Mouse (Mus musculus) gastrocnemius, postnatal 36 days (tissue): ENCODE results near the gene Tysnd1. TPM values are rescaled to one million over a fixed set of nuclear protein-coding genes. Genes with fewer than 3 reads are reported as not detected.

ENCODE experiments used
- DNase-seq, 2 experiments: peaks; one replicate each; pipeline ENCODE4 v3.0.0; 2022
- intact Hi-C: fragments of 180-260 bp; cut with DNase I; formaldehyde crosslinking; loops from one replicate; pipeline ENCODE4 v1.15.1; 2025
- total RNA-seq, 2 experiments: library from RNA; stranded (reverse); gene quantifications; 2 replicates each; pipeline ENCODE4 v1.2.3; 2021

Tysnd1 gene
- total RNA-seq, 2 experiments from 2014 or later = 10.0 to 10.7 TPM

DNA sequence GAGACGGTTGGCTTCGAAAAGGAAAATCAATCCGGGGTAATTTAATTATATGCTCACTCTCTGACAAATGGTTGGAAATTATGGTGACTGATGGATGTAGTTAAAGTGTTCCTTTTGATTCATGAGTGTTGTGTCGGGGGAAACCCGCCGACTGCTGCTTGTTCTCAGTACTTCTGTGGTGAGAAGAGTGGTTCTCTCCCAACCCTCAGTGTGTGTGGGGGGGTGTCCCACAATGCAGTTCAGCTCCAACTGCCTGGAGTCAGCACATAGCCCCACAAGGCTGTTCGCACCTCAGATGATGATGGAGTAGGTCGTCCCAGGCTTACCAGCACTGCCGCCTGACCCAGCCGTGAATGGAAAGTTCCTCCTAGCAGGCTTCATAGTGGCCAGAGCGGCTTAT, 33.9 kb downstream of the Tysnd1 start:
- no peak for DNase-seq
- intact Hi-C loops = no loop called here

DNA sequence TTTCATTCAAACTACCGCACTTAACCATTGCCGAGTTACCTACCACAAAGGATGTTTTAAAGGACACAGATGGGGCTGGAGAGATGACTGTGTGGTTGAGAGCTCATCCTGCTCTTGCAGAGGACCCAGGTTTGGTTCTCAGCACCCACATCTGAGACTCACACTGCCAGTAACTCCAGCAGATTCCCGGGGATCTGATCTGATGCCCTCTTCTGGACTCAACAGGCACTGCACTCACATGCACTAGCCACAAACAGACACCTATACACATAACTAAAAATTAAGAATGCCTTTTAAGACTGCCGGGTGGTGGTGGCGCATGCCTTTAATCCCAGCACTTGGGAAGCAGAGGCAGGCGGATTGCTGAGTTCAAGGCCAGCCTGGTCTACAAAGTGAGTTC, 34.9 kb downstream of the Tysnd1 start:
- intact Hi-C loops = loop anchor here (5.0 kb wide), 1 partner anchor 58 kb away; no protein-coding TSS in a partner anchor
- no peak for DNase-seq

DNA sequence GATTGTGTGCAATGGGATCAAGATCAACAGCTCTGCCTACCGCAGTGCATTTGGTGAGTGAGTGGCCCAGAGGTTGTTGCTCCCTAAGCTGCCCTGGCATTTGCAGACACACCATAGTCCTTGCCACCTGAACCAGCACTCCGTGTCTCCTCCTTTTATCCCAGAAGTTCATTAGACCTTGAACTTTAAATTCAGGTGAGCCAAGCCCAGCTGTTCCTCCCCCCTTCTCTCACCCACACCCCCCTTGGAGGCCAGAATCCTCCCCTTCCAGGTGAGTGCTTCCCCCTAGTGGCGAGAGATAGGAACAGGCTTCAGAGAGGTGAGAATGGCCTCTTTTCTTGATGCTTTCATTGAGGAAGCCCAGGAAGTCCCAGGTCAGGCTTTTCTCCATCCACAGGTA, 39.1 kb downstream of the Tysnd1 start:
- intact Hi-C loops = loop anchor here (5.0 kb wide), 1 partner anchor 62 kb away; no protein-coding TSS in a partner anchor
- no peak for DNase-seq

DNA sequence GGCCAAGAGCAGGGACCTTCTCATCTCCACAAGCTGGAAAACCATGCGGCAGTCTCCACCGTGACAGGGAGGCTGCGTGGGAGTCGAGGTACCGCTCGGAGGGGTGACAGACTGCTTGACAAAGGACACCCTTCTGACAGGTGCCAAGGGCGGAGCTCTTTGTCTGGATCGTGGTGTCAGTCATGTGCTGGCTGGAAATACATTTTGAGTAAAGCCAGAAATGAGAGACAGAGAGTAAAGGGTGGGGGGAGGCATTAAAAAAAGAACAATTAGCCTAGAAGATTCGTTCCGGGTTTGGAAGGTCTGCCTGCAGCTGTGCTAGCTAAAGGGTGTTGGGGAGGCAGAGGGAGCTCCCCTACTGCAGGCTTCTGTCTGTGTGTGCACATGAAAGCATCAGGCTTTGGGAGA, 41.4 kb downstream of the Tysnd1 start:
- intact Hi-C loops = no loop called here
- no peak for DNase-seq

DNA sequence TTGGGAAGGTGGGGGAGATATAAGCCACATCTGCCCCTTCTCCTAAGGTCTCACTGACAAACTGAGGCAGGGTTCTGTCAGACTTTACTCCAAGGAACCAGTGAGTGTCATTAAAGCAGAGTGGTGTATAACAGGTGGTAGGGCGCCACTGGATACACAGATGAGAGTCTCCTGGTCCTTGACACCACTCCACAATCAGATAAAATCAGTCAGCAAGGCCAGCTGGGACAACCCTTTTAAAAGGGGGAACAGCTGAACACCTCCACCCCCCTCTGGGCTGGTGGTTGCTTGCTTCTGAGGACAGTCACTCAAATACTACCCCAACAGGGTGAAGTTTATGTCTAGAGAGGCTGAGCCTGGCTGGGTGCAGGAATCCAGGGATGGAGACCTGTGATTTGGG, 42.2 kb downstream of the Tysnd1 start:
- DNase-seq = no peak
- intact Hi-C loops = no loop called here

DNA sequence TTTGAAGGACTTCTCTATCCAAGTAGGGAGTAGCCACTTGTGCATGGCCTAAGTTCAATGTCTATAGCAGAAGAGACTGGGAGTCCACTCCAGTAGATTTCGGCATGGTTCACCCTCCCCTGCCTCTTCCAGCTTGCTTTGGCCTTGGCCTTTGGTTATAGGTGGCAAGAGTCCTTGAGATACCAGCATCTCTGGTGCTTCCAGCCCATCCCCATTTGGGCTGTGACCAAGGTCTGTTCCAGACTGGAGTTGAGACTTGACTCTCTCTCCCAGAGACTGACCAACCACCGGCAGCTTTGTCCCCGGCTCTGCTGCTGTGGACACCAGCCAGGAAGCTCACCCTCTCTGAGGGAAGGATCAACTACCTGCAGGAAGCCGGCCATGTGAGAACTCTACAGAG, 42.8 kb downstream of the Tysnd1 start:
- DNase-seq = no peak
- intact Hi-C loops = no loop called here

DNA sequence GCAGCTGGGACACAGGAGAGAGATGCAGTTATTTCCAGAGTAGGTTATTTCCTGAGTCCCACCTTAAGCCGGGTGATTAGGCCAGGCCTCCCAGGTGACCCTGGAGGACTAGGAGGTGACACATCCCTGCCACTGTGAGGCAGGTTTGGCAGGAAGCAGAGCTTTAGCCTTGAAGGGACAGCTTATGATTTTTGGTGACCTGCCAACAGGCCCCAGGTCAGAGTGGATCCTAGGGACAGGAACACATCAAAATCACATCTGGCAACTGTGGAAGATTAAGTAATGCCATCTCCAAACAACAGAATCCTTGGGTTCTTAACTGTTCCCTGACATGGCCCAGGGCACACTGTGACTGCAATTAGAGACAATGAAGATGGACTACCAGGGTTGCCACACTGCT, 46.0 kb downstream of the Tysnd1 start:
- intact Hi-C loops = no loop called here
- no peak for DNase-seq

DNA sequence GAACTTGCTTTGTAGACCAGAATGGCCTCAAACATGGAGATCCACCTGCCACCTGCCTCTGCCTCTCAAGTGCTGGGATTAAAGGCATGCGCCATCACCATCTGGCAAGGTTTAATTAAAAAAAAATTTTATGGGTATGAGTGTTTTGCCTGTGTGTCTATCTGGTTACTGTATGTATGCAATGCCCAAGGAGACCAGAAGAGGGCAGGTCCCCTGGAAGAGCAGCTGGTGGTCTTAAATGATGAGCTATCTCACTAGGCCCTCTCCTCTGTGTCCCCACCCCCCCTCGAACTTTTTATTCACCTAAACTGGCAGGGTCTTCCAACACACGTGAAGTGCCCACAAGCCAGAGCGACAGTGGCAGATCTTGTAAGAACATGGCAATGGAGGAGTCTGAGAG, 46.6 kb downstream of the Tysnd1 start:
- no peak for DNase-seq
- intact Hi-C loops = no loop called here

DNA sequence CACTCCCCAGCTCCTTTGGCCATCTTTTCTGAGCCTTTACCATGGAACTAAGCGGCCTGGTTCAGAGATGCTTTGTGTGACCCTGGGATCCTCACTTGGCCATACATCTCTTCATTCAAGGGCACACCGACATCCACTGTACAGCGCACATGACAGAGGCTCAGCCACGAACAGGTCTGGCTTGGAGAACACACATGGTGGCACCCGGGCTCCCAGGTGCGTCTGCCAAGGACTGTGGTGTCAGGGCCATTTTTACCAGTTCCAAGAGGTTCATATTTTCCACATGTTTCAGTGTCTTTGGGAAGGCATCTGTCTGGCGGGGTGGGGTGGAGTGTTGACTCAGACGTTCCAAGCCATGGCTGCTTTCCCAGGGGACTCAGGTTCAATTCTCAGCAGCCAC, 47.0 kb downstream of the Tysnd1 start:
- no peak for DNase-seq
- intact Hi-C loops = no loop called here

DNA sequence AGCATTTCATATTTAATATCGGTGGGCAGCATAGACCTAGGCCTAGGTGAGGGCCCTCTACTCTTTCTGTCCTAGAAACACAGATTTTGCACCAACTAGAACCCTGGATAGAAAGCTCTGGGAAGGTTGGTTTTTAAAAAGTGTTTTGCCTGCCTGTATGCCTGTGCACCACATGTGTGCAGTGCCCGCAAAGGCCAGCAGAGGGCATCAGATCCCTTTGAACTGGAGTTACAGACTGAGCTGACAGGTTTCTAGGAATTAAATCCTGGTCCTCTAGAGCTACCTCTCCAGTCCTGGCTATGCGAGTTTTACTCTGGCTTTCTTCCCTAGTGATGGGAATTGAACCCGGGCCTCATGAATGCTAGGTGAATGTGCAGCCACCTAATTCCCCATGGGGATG, 49.8 kb downstream of the Tysnd1 start:
- DNase-seq = no peak
- intact Hi-C loops = no loop called here

DNA sequence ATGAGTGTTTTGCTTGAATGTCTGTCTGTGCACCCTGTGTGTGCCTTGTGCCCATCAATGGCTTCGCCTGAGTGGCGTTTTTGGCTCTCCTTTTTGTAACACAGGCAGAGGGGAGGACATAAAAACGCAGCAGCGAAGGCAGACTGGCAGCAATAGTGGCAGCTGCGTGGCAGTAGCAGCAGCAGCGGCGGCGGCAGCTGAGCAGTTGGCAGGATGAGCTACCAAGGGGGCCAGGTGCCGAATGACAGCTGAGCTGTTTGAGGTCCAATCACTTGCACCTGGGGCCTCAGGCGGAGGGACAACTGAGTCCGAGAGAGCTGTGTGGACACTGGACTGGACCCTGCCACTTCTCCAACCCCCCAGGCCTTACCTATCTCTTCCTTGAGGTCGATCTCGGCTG, 52.0 kb downstream of the Tysnd1 start:
- DNase-seq = no peak
- intact Hi-C loops = no loop called here

DNA sequence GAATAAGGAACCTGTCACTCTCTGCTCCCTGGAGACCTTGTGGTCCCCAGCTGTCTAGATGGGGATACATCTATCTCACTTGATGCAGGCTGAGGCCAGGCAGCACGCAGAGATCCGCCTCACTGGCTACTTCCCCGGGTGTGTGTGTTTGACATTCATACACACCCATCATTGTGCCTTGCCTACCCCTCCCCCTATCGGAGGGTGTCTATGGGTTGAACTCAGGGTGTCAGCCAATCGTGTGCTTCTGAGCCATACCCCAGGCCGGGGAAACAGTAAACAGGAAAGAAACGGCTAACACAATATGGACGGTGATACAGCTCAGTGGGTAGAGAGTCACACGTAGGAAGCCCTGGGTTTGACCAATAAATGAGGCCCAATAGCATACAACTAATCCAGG, 54.7 kb downstream of the Tysnd1 start:
- intact Hi-C loops = no loop called here
- DNase-seq = no peak

DNA sequence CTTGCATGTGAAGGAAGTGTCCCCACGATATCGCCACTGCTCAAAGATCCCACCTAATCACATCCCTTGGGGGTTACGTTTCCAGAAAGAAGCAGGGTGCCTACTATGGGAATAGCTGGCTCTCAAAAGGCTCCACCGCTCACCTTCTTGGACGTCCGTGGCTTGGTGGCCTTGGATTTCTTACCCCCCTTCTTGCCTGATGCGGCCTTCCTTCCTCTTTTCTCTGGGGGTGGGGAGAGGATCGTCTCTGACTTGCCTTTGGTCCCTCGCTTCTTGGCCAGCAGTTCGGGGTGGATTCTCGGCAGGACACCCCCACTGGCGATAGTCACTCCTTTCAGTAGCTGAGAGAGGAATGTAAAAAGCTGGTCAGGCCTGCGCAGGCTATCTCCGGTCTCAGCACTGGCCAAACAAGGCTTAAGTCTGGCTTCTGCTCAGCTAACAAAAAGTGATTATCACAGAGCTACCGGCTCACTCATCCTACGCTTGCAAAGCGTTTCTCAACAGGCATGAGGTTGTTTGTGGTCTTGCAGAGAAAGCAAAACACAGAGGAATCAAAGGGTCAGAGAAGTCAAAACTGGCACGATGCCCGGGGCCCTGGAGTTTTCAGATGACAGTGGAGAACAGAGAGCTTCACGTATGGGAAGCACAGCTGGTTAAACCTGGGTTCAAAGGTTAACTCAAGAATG, 56.4 kb downstream of the Tysnd1 start:
- intact Hi-C loops = no loop called here
- DNase-seq = no peak

Other genes with a start within 250 kb of the Tysnd1 start
- gene Eif4ebp2, start 242.9 kb upstream of the Tysnd1 start, total RNA-seq = 100 to 1,000 TPM; 115 to 116 TPM
- gene Lrrc20, start 219.7 kb upstream of the Tysnd1 start, total RNA-seq = 100 to 1,000 TPM; 131 to 150 TPM
- not detected for gene Npffr1, start 100.0 kb upstream of the Tysnd1 start, total RNA-seq
- 10 to 100 TPM; 48.9 to 54.0 TPM for gene Ppa1, start 47.0 kb upstream of the Tysnd1 start, total RNA-seq
- 100 to 1,000 TPM; 102 to 112 TPM for gene Sar1a, start 15.2 kb upstream of the Tysnd1 start, total RNA-seq
- gene Aifm2, start 19.7 kb downstream of the Tysnd1 start, total RNA-seq = 10 to 100 TPM; 12.5 to 17.2 TPM
- gene H2afy2, start 88.6 kb downstream of the Tysnd1 start, total RNA-seq = 1 to 10 TPM in 1 of 2 experiments, under 1 TPM in 1; 0.52 to 1.0 TPM